Mouse (Mus musculus): ENCODE data around the gene Ppp2r3a.

Ppp2r3a gene

GRCm38 (mm10) chr9:101251644-101252337, at the start of gene Ppp2r3a:
TSS of gene Ppp2r3a (minus strand) at chr9:101251795.
- DNase-seq: peak; percentile 93

- DNase-seq: no peak
These were observed 48.9 kb upstream of the Ppp2r3a start for GRCm38 (mm10) chr9:101300441-101300935.

GRCm38 (mm10) chr9:101291676-101292660, 40.4 kb upstream of the Ppp2r3a start:
- no peak for DNase-seq

- no peak for DNase-seq
These were observed 39.3 kb upstream of the Ppp2r3a start for GRCm38 (mm10) chr9:101290876-101291275.

- no peak for DNase-seq
These were observed 38.2 kb upstream of the Ppp2r3a start for GRCm38 (mm10) chr9:101289750-101290149.

- no peak for DNase-seq
These were observed 37.5 kb upstream of the Ppp2r3a start for GRCm38 (mm10) chr9:101288901-101289647.

GRCm38 (mm10) chr9:101286766-101287165, 35.2 kb upstream of the Ppp2r3a start:
- DNase-seq: no peak

GRCm38 (mm10) chr9:101284049-101284448, 32.5 kb upstream of the Ppp2r3a start:
- DNase-seq: no peak

- no peak for DNase-seq
These were observed 31.1 kb upstream of the Ppp2r3a start for GRCm38 (mm10) chr9:101282651-101283050.

- no peak for DNase-seq
These were observed 30.3 kb upstream of the Ppp2r3a start for GRCm38 (mm10) chr9:101281906-101282305.

- no peak for DNase-seq
These were observed 29.7 kb upstream of the Ppp2r3a start for GRCm38 (mm10) chr9:101281326-101281725.

- DNase-seq: no peak
These were observed 29.3 kb upstream of the Ppp2r3a start for GRCm38 (mm10) chr9:101280867-101281266.

- no peak for DNase-seq
These were observed 28.6 kb upstream of the Ppp2r3a start for GRCm38 (mm10) chr9:101280211-101280610.

- no peak for DNase-seq
These were observed 21.1 kb upstream of the Ppp2r3a start for GRCm38 (mm10) chr9:101272715-101273114.

- DNase-seq: no peak
These were observed 18.4 kb upstream of the Ppp2r3a start for GRCm38 (mm10) chr9:101270020-101270419.

- DNase-seq: no peak
These were observed 14.4 kb upstream of the Ppp2r3a start for GRCm38 (mm10) chr9:101266043-101266442.

GRCm38 (mm10) chr9:101265546-101265945, 14.0 kb upstream of the Ppp2r3a start:
- no peak for DNase-seq

- no peak for DNase-seq
These were observed 11.2 kb upstream of the Ppp2r3a start for GRCm38 (mm10) chr9:101262815-101263214.

- no peak for DNase-seq
These were observed 10.5 kb upstream of the Ppp2r3a start for GRCm38 (mm10) chr9:101261989-101262571.

GRCm38 (mm10) chr9:101261443-101261842, 9.8 kb upstream of the Ppp2r3a start:
- DNase-seq: no peak

- DNase-seq: no peak
These were observed 1.5 kb upstream of the Ppp2r3a start for GRCm38 (mm10) chr9:101253136-101253535.

GRCm38 (mm10) chr9:101252541-101252940, 946 bp upstream of the Ppp2r3a start:
- DNase-seq: no peak
